Mouse (Mus musculus): ENCODE measurements around the gene Brsk2. TPM values are rescaled to one million over a fixed set of nuclear protein-coding genes. Genes with fewer than 3 reads are reported as not detected.

The Brsk2 gene
- polyA plus RNA-seq, 1 experiment from 2014 or later, result 0.28 TPM

- Histone ChIP-seq H3K27me3 (ENCODE audit: control insufficient read depth, insufficient read depth, low read length) (no peaks in the 10 kb centered on the region), H3K4me3 (ENCODE audit: low read length) (no peak overlapping the region), H3K4me1 (ENCODE audit: control insufficient read depth, insufficient read depth, low read length) (peaks cover 13% of the 10 kb centered on the region), H3K9ac (ENCODE audit: low read length) (no peak overlapping the region), H3K4me2 (ENCODE audit: low read depth, low read length) (no peak overlapping the region), H3K9me3 (replicated peaks; ENCODE audit: control insufficient read depth, low read length) (no peaks in the 10 kb centered on the region), H3K27ac (ENCODE audit: low read length) (no peak overlapping the region), H3K36me3 (ENCODE audit: control insufficient read depth, insufficient read depth) (no peaks in the 10 kb centered on the region)
- peak; percentile 72 for ATAC-seq (replicated peaks; ENCODE audit: extremely low read depth, insufficient read depth, low FRiP score)
- 62% methylated on average over 2 of the region's 2 CpGs for WGBS
Observed at GRCm38 (mm10) chr7:142034198-142034597, 84.6 kb downstream of the Brsk2 start.

- Histone ChIP-seq H3K27me3 (ENCODE audit: control insufficient read depth, insufficient read depth, low read length) (no peaks in the 10 kb centered on the region), H3K9me3 (replicated peaks; ENCODE audit: control insufficient read depth, low read length) (no peaks in the 10 kb centered on the region), H3K4me2 (ENCODE audit: low read depth, low read length) (no peak overlapping the region), H3K36me3 (ENCODE audit: control insufficient read depth, insufficient read depth) (no peaks in the 10 kb centered on the region), H3K4me3 (ENCODE audit: low read length) (no peak overlapping the region), H3K27ac (ENCODE audit: low read length) (no peak overlapping the region), H3K9ac (ENCODE audit: low read length) (no peak overlapping the region), H3K4me1 (ENCODE audit: control insufficient read depth, insufficient read depth, low read length) (peaks cover 17% of the 10 kb centered on the region)
- 37% methylated on average over 2 of the region's 2 CpGs for WGBS
- ATAC-seq (replicated peaks; ENCODE audit: extremely low read depth, insufficient read depth, low FRiP score), result no peak
Observed at GRCm38 (mm10) chr7:142035048-142035811, 85.7 kb downstream of the Brsk2 start.

- 75% methylated on average over 4 of the region's 4 CpGs for WGBS
- Histone ChIP-seq H3K9me3 (replicated peaks; ENCODE audit: control insufficient read depth, low read length) (no peaks in the 10 kb centered on the region), H3K27ac (ENCODE audit: low read length) (no peak overlapping the region), H3K4me3 (ENCODE audit: low read length) (no peak overlapping the region), H3K36me3 (ENCODE audit: control insufficient read depth, insufficient read depth) (no peaks in the 10 kb centered on the region), H3K27me3 (ENCODE audit: control insufficient read depth, insufficient read depth, low read length) (no peaks in the 10 kb centered on the region), H3K4me1 (ENCODE audit: control insufficient read depth, insufficient read depth, low read length) (peaks cover 19% of the 10 kb centered on the region), H3K9ac (ENCODE audit: low read length) (no peak overlapping the region), H3K4me2 (ENCODE audit: low read depth, low read length) (no peak overlapping the region)
- ATAC-seq (replicated peaks; ENCODE audit: extremely low read depth, insufficient read depth, low FRiP score), result 0 out of 2 replicates have a peak, but pooled peaks have one; percentile 23
Observed at GRCm38 (mm10) chr7:142037553-142038170, 88.1 kb downstream of the Brsk2 start.

- Histone ChIP-seq H3K27ac (ENCODE audit: low read length) (0 out of 2 replicates have a peak overlapping the region, but pooled peaks have one; percentile 47), H3K9ac (ENCODE audit: low read length) (no peak overlapping the region), H3K27me3 (ENCODE audit: control insufficient read depth, insufficient read depth, low read length) (no peaks in the 10 kb centered on the region), H3K36me3 (ENCODE audit: control insufficient read depth, insufficient read depth) (no peaks in the 10 kb centered on the region), H3K4me3 (ENCODE audit: low read length) (no peak overlapping the region), H3K9me3 (replicated peaks; ENCODE audit: control insufficient read depth, low read length) (no peaks in the 10 kb centered on the region), H3K4me1 (ENCODE audit: control insufficient read depth, insufficient read depth, low read length) (peaks cover 7% of the 10 kb centered on the region), H3K4me2 (ENCODE audit: low read depth, low read length) (no peak overlapping the region)
- ATAC-seq (replicated peaks; ENCODE audit: extremely low read depth, insufficient read depth, low FRiP score), result no peak; the same call in 1 of the 2 replicates
- WGBS, result 78% methylated on average over 3 of the region's 3 CpGs
Observed at GRCm38 (mm10) chr7:142040756-142041155, 91.2 kb downstream of the Brsk2 start.

GRCm38 (mm10) chr7:142045344-142045743 is 95.8 kb downstream of the Brsk2 start:
- no peak overlapping the region for H3K4me3 ChIP-seq (ENCODE audit: low read length)
- H3K4me2 ChIP-seq (ENCODE audit: low read depth, low read length), result no peak overlapping the region
- no peaks in the 10 kb centered on the region for H3K9me3 ChIP-seq (replicated peaks; ENCODE audit: control insufficient read depth, low read length)
- no peak overlapping the region for H3K27ac ChIP-seq (ENCODE audit: low read length)
- 70% methylated on average over 2 of the region's 2 CpGs for WGBS
- H3K36me3 ChIP-seq (ENCODE audit: control insufficient read depth, insufficient read depth), result no peaks in the 10 kb centered on the region
- no peak for ATAC-seq (replicated peaks; ENCODE audit: extremely low read depth, insufficient read depth, low FRiP score)
- peaks cover under 1% of the 10 kb centered on the region; the same call in 1 of the 2 replicates for H3K4me1 ChIP-seq (ENCODE audit: control insufficient read depth, insufficient read depth, low read length)
- no peak overlapping the region for H3K9ac ChIP-seq (ENCODE audit: low read length)
- no peaks in the 10 kb centered on the region for H3K27me3 ChIP-seq (ENCODE audit: control insufficient read depth, insufficient read depth, low read length)

- Histone ChIP-seq H3K4me2 (ENCODE audit: low read depth, low read length) (no peak overlapping the region), H3K27me3 (ENCODE audit: control insufficient read depth, insufficient read depth, low read length) (no peaks in the 10 kb centered on the region), H3K9me3 (replicated peaks; ENCODE audit: control insufficient read depth, low read length) (no peaks in the 10 kb centered on the region), H3K27ac (ENCODE audit: low read length) (no peak overlapping the region), H3K4me1 (ENCODE audit: control insufficient read depth, insufficient read depth, low read length) (no peaks in the 10 kb centered on the region), H3K9ac (ENCODE audit: low read length) (no peak overlapping the region), H3K4me3 (ENCODE audit: low read length) (no peak overlapping the region), H3K36me3 (ENCODE audit: control insufficient read depth, insufficient read depth) (no peaks in the 10 kb centered on the region)
- WGBS, result 71% methylated on average over 1 of the region's 1 CpGs
- ATAC-seq (replicated peaks; ENCODE audit: extremely low read depth, insufficient read depth, low FRiP score), result no peak
Observed at GRCm38 (mm10) chr7:142045932-142046331, 96.4 kb downstream of the Brsk2 start.

GRCm38 (mm10) chr7:142050536-142050935 is 101.0 kb downstream of the Brsk2 start:
- H3K4me2 ChIP-seq (ENCODE audit: low read depth, low read length), result no peak overlapping the region
- H3K4me1 ChIP-seq (ENCODE audit: control insufficient read depth, insufficient read depth, low read length), result peaks cover 4% of the 10 kb centered on the region; the same call in 1 of the 2 replicates
- no peak overlapping the region for H3K27ac ChIP-seq (ENCODE audit: low read length)
- no peak overlapping the region for H3K9ac ChIP-seq (ENCODE audit: low read length)
- ATAC-seq (replicated peaks; ENCODE audit: extremely low read depth, insufficient read depth, low FRiP score), result no peak
- H3K4me3 ChIP-seq (ENCODE audit: low read length), result no peak overlapping the region
- H3K9me3 ChIP-seq (replicated peaks; ENCODE audit: control insufficient read depth, low read length), result no peaks in the 10 kb centered on the region
- no peaks in the 10 kb centered on the region for H3K27me3 ChIP-seq (ENCODE audit: control insufficient read depth, insufficient read depth, low read length)
- no peaks in the 10 kb centered on the region for H3K36me3 ChIP-seq (ENCODE audit: control insufficient read depth, insufficient read depth)

Small RNA genes within 50 kb of the gene (microRNA-seq; reads per million reads assigned to microRNA genes)
- not detected for gene Mir3104

Other genes starting within 250 kb of the Brsk2 start
- 0.07 and 0.08 TPM in 2 replicates for gene Muc5ac, start 160.8 kb upstream of the Brsk2 start, polyA plus RNA-seq (2015; fragmentation: Nextera tagmentation; extraction: Ambion mirVana)
- 0.29 and 0.43 TPM in 2 replicates for gene Muc5b, start 110.7 kb upstream of the Brsk2 start, polyA plus RNA-seq (2015; fragmentation: Nextera tagmentation; extraction: Ambion mirVana)
- 43.5 and 46.6 TPM in 2 replicates for gene Tollip, start 31.2 kb upstream of the Brsk2 start, polyA plus RNA-seq (2015; fragmentation: Nextera tagmentation; extraction: Ambion mirVana)
- 54.3 and 56.3 TPM in 2 replicates for gene Mob2, start 111.3 kb downstream of the Brsk2 start, polyA plus RNA-seq (2015; fragmentation: Nextera tagmentation; extraction: Ambion mirVana)
- gene Dusp8, start 146.1 kb downstream of the Brsk2 start, polyA plus RNA-seq (2015; fragmentation: Nextera tagmentation; extraction: Ambion mirVana), result 9.3 and 11.1 TPM in 2 replicates
- not detected in 2 replicates for gene Gm45618, start 171.0 kb downstream of the Brsk2 start, polyA plus RNA-seq (2015; fragmentation: Nextera tagmentation; extraction: Ambion mirVana)
- gene Gm39115, start 186.3 kb downstream of the Brsk2 start, polyA plus RNA-seq (2015; fragmentation: Nextera tagmentation; extraction: Ambion mirVana), result not detected in 2 replicates
- not detected in 2 replicates for gene Gm45337, start 194.9 kb downstream of the Brsk2 start, polyA plus RNA-seq (2015; fragmentation: Nextera tagmentation; extraction: Ambion mirVana)
- gene Gm29735, start 207.4 kb downstream of the Brsk2 start, polyA plus RNA-seq (2015; fragmentation: Nextera tagmentation; extraction: Ambion mirVana), result not detected in 2 replicates
- gene Gm4553, start 216.0 kb downstream of the Brsk2 start, polyA plus RNA-seq (2015; fragmentation: Nextera tagmentation; extraction: Ambion mirVana), result not detected in 2 replicates
- gene Krtap5-2, start 226.3 kb downstream of the Brsk2 start, polyA plus RNA-seq (2015; fragmentation: Nextera tagmentation; extraction: Ambion mirVana), result not detected in 2 replicates
- not detected in 2 replicates for gene Gm10153, start 240.6 kb downstream of the Brsk2 start, polyA plus RNA-seq (2015; fragmentation: Nextera tagmentation; extraction: Ambion mirVana)

Data from heart, embryonic 16.5 days (tissue).